Mouse (Mus musculus): Measurements from ENCODE around the gene Zbtb20.

- TF ChIP-seq CTCF (IDR thresholded peaks at IDR 0.05; ENCODE audit: low read depth) (no peak), EP300 (IDR thresholded peaks at IDR 0.05; ENCODE audit: low read depth) (no peak)
Observed at GRCm38 (mm10) chr16:43625289-43625688, 749.6 kb downstream of the Zbtb20 start.

Measured in liver, embryonic 14.5 days (tissue).